Mouse (Mus musculus) midbrain, embryonic 11.5 days (tissue): ENCODE measurements at regions not wholly inside any gene's neighbourhood (a gene's known extent, or its start where the extent isn't known, plus 50 kb on each side); places are given as distances from the start of the nearest gene placed in this dataset.
"Not testable (repeated sequence)": the region's sequence is repeated elsewhere in the genome, so short reads cannot be mapped to it uniquely, and the experiment has no call there.

Source experiments
- ATAC-seq: fragments of 200-750 bp; cut with Nextera tagmentation; 2 replicates; pipeline ENCODE4 v1.8.0; 2017; ENCODE audit warnings: moderate TSS enrichment, moderate library complexity; ENCODE audit not compliant: low FRiP score
- DNase-seq: peaks from one replicate; pipeline ENCODE4 v3.0.0; 2015; ENCODE audit warnings: low spot score; ENCODE audit errors: missing footprints
- H3K27ac ChIP-seq: fragments of 300-500 bp; sonication (generic); 2 replicates; pipeline ENCODE4 v1.5.1; 2014; ENCODE audit warnings: low read depth, low read length
- H3K27me3 ChIP-seq: fragments of 300-500 bp; sonication (generic); 2 replicates; pipeline ENCODE4 v1.6.1; 2014; ENCODE audit warnings: mild to moderate bottlenecking, low read length, moderate library complexity, mixed read lengths; ENCODE audit not compliant: control insufficient read depth, insufficient read depth
- H3K36me3 ChIP-seq: fragments of 300-500 bp; sonication (generic); 2 replicates; pipeline ENCODE4 v1.6.1; 2014; ENCODE audit warnings: mild to moderate bottlenecking, low read length, moderate library complexity, mixed read lengths; ENCODE audit not compliant: control insufficient read depth, insufficient read depth
- H3K4me1 ChIP-seq: fragments of 300-500 bp; sonication (generic); 2 replicates; pipeline ENCODE4 v1.6.1; 2014; ENCODE audit warnings: low read length; ENCODE audit not compliant: control insufficient read depth, insufficient read depth
- H3K4me2 ChIP-seq: fragments of 300-500 bp; sonication (generic); 2 replicates; pipeline ENCODE4 v1.6.1; 2014; ENCODE audit warnings: mild to moderate bottlenecking, moderate library complexity
- H3K4me3 ChIP-seq: fragments of 300-500 bp; sonication (generic); 2 replicates; pipeline ENCODE4 v1.5.1; 2014; ENCODE audit warnings: low read depth, low read length
- H3K9ac ChIP-seq: fragments of 300-500 bp; sonication (generic); 2 replicates; pipeline ENCODE4 v1.6.1; 2014; ENCODE audit warnings: low read length
- H3K9me3 ChIP-seq: fragments of 300-500 bp; sonication (generic); 2 replicates; pipeline ENCODE4 v1.6.1; 2016; ENCODE audit warnings: low read length; ENCODE audit not compliant: control insufficient read depth
- WGBS: fragments of 180-500 bp; shearing (Covaris S2); extraction: QIAGEN DNeasy Blood & Tissue Kit; methylation state at CpG from one replicate; pipeline ENCODE4 v1.1.7; 2014; 5-methylcytosine and 5-hydroxymethylcytosine counted together

GRCm38 (mm10) chr3:68790466-68790865 lies 78.9 kb upstream of the 1110032F04Rik start:
- H3K4me2 ChIP-seq = no peak overlapping the region
- no peak overlapping the region for H3K4me3 ChIP-seq
- no peak overlapping the region for H3K9ac ChIP-seq
- H3K9me3 ChIP-seq = no peaks in the 10 kb centered on the region
- 0 out of 2 replicates have a peak, but pooled peaks cover 2% of the 10 kb centered on the region for H3K4me1 ChIP-seq
- no peaks in the 10 kb centered on the region for H3K36me3 ChIP-seq
- ATAC-seq (no peak), DNase-seq (no peak)
- H3K27me3 ChIP-seq = no peaks in the 10 kb centered on the region
- no peak overlapping the region for H3K27ac ChIP-seq
- WGBS = 93% methylated on average over 4 of the region's 4 CpGs

GRCm38 (mm10) chr3:68792883-68793282 lies 76.5 kb upstream of the 1110032F04Rik start:
- Histone ChIP-seq H3K27me3 (no peaks in the 10 kb centered on the region), H3K4me1 (0 out of 2 replicates have a peak, but pooled peaks cover 2% of the 10 kb centered on the region), H3K9me3 (no peaks in the 10 kb centered on the region), H3K4me2 (no peak overlapping the region), H3K27ac (no peak overlapping the region), H3K36me3 (no peaks in the 10 kb centered on the region), H3K4me3 (no peak overlapping the region), H3K9ac (no peak overlapping the region)
- 93% methylated on average over 4 of the region's 4 CpGs for WGBS
- ATAC-seq (no peak), DNase-seq (no peak)

DNA sequence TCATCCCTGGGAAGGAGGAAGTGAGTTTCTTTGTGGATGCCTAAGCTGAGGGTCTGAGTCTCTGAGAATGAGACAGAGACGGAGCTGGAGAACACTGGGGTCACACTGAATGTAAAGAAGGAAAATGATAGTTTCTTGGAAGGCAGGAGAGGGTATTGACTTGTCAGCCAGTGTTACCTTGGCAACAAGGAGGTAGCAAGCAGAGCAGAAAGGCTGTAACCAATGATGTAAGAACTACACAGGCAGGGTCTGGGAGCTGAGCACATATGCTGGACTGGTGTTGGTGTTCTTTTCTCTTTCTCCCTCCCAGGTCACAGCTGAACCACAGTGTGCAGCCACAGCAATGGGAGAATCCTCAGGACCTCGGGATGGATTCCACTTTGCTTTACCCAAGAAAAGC lies 75.5 kb upstream of the 1110032F04Rik start:
- no peaks in the 10 kb centered on the region for H3K27me3 ChIP-seq
- no peak overlapping the region for H3K4me3 ChIP-seq
- H3K9ac ChIP-seq = no peak overlapping the region
- peak; percentile 68; the same call in 1 of the 2 replicates for ATAC-seq
- no peak overlapping the region for H3K27ac ChIP-seq
- H3K4me2 ChIP-seq = no peak overlapping the region
- 58% methylated on average over 2 of the region's 2 CpGs for WGBS
- no peaks in the 10 kb centered on the region for H3K36me3 ChIP-seq
- DNase-seq = no peak
- H3K4me1 ChIP-seq = 0 out of 2 replicates have a peak, but pooled peaks cover 2% of the 10 kb centered on the region
- H3K9me3 ChIP-seq = no peaks in the 10 kb centered on the region

DNA sequence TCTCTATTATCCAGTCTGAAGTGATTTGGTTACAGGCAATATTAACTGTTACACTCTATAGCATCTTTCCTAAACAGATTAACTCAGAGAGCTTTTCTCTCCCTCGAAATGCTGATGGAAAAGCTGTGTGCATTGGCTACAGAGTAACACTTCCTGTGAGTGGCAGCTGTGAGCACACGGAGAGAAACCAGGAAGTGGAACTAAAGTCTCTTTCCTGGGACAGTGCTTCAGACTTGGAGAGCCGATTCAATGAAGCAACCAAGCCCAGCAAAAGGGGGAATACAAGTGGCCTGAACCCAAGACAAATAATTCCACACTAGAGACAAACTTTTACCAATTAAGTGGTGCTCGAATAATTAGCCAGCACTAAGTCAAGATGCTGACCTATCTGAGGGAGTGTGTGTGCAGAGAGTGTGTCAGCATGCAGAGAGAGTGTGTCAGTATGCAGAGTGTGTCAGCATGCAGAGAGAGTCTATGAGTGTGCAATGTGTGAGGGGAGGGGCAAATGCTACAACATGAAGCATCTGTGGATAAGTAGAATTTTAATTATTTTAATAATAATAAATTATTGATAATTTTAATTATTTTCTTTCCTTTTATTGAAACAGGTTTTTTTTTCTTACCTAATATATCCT lies 74.9 kb upstream of the 1110032F04Rik start:
- Histone ChIP-seq H3K4me2 (no peak overlapping the region), H3K4me1 (0 out of 2 replicates have a peak, but pooled peaks cover 2% of the 10 kb centered on the region), H3K9me3 (no peaks in the 10 kb centered on the region), H3K27ac (no peak overlapping the region), H3K4me3 (no peak overlapping the region), H3K36me3 (no peaks in the 10 kb centered on the region), H3K27me3 (no peaks in the 10 kb centered on the region), H3K9ac (no peak overlapping the region)
- DNase-seq = peak; percentile 87
- no peak; the same call in 1 of the 2 replicates for ATAC-seq
- 49% methylated on average over 4 of the region's 4 CpGs for WGBS

- H3K4me1 ChIP-seq = 0 out of 2 replicates have a peak, but pooled peaks cover 2% of the 10 kb centered on the region
- H3K27ac ChIP-seq = no peak overlapping the region
- no peak for ATAC-seq
- no peak overlapping the region for H3K4me2 ChIP-seq
- no peaks in the 10 kb centered on the region for H3K9me3 ChIP-seq
- H3K36me3 ChIP-seq = no peaks in the 10 kb centered on the region
- no peaks in the 10 kb centered on the region for H3K27me3 ChIP-seq
- H3K9ac ChIP-seq = no peak overlapping the region
- no peak overlapping the region for H3K4me3 ChIP-seq
- 69% methylated on average over 3 of the region's 3 CpGs for WGBS
- DNase-seq = no peak
These were observed 73.7 kb upstream of the 1110032F04Rik start for GRCm38 (mm10) chr3:68795641-68796040.

GRCm38 (mm10) chr3:68798408-68798807 lies 71.0 kb upstream of the 1110032F04Rik start:
- H3K36me3 ChIP-seq, H3K4me3 ChIP-seq, H3K27ac ChIP-seq, H3K9ac ChIP-seq, DNase-seq, H3K9me3 ChIP-seq, H3K4me1 ChIP-seq, H3K27me3 ChIP-seq, ATAC-seq, H3K4me2 ChIP-seq: not testable (repeated sequence)
- WGBS = 91% methylated on average over 8 of the region's 8 CpGs

- WGBS = 89% methylated on average over 2 of the region's 2 CpGs
- Histone ChIP-seq H3K4me1 (no peaks in the 10 kb centered on the region), H3K9me3 (no peaks in the 10 kb centered on the region), H3K4me3 (no peak overlapping the region), H3K27me3 (no peaks in the 10 kb centered on the region), H3K27ac (no peak overlapping the region), H3K4me2 (no peak overlapping the region), H3K9ac (no peak overlapping the region), H3K36me3 (no peaks in the 10 kb centered on the region)
- no peak for DNase-seq
- ATAC-seq = no peak
These were observed 60.5 kb upstream of the 1110032F04Rik start for GRCm38 (mm10) chr3:68808866-68809265.

GRCm38 (mm10) chr3:68813461-68813860 lies 55.9 kb upstream of the 1110032F04Rik start:
- WGBS = 81% methylated on average over 3 of the region's 3 CpGs
- DNase-seq (no peak), ATAC-seq (no peak)
- H3K4me1 ChIP-seq = no peaks in the 10 kb centered on the region
- no peaks in the 10 kb centered on the region for H3K36me3 ChIP-seq
- H3K4me3 ChIP-seq = no peak overlapping the region
- H3K4me2 ChIP-seq = no peak overlapping the region
- no peaks in the 10 kb centered on the region for H3K9me3 ChIP-seq
- H3K27ac ChIP-seq = no peak overlapping the region
- no peak overlapping the region for H3K9ac ChIP-seq
- H3K27me3 ChIP-seq = no peaks in the 10 kb centered on the region

- no peak overlapping the region for H3K27ac ChIP-seq
- no peaks in the 10 kb centered on the region for H3K4me1 ChIP-seq
- no peaks in the 10 kb centered on the region for H3K9me3 ChIP-seq
- 86% methylated on average over 9 of the region's 9 CpGs for WGBS
- DNase-seq (no peak), ATAC-seq (no peak)
- no peak overlapping the region for H3K4me3 ChIP-seq
- no peaks in the 10 kb centered on the region for H3K36me3 ChIP-seq
- H3K27me3 ChIP-seq = no peaks in the 10 kb centered on the region
- H3K9ac ChIP-seq = no peak overlapping the region
- no peak overlapping the region for H3K4me2 ChIP-seq
These were observed 55.2 kb upstream of the 1110032F04Rik start for GRCm38 (mm10) chr3:68814011-68814690.
